Mouse (Mus musculus): ENCODE measurements around the gene Snrpb2.

DNA sequence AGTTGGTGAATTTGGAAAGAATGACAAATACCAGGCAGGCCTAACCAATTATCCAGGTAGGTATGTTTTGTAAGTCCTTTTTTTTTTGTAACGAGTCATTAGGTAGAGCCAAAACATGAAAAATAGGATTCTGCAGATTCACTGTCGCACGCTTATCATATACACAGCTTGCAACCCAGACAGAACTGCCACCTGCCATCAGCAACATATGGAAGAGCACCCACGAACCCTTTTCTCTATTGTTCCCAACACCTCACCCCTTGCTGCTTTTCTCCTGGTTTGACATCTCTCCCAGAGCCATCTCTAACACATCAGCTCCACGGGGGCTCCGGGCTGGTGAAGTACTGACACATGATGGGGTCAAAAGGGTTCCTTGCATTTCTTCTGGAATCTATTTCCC lies 31.9 kb downstream of the Snrpb2 start:
- TF ChIP-seq CTCF (IDR thresholded peaks at IDR 0.05; ENCODE audit: insufficient read depth, low read depth, low read length) = no peak
- TF ChIP-seq POLR2A (IDR thresholded peaks at IDR 0.05; ENCODE audit: insufficient read depth, low read depth, low read length) = no peak
